Mouse (Mus musculus): ENCODE data around the gene Peak1. TPM values are rescaled to one million over a fixed set of nuclear protein-coding genes. Genes with fewer than 3 reads are reported as not detected.
A peak's percentile ranks its signal among the peaks of the same experiment; 100 is the strongest.

Gene Peak1
- polyA plus RNA-seq, 1 experiment from 2014 or later, result 10.1 TPM

GRCm38 (mm10) chr9:56258261-56258790 lies 159.5 kb downstream of the Peak1 start:
- Histone ChIP-seq H3K27me3 (replicated peaks) (no peaks in the 10 kb centered on the region), H3K4me1 (replicated peaks) (no peaks in the 10 kb centered on the region; the same call in 1 of the 2 replicates), H3K9me3 (peaks cover 5% of the 10 kb centered on the region), H3K27ac (no peak overlapping the region), H3K36me3 (peaks cover 7% of the 10 kb centered on the region), H3K4me3 (replicated peaks) (no peak overlapping the region), H3K4me2 (replicated peaks) (no peak overlapping the region), H3K9ac (no peak overlapping the region)
- 92% methylated on average over 10 of the region's 10 CpGs for whole genome bisulfite sequencing
- ATAC-seq, result no peak

GRCm38 (mm10) chr9:56257227-56258000 lies 160.5 kb downstream of the Peak1 start:
- peaks cover 7% of the 10 kb centered on the region for H3K36me3 ChIP-seq
- H3K27ac ChIP-seq, result no peak overlapping the region
- H3K4me3 ChIP-seq (replicated peaks), result no peak overlapping the region
- peaks cover 5% of the 10 kb centered on the region for H3K9me3 ChIP-seq
- H3K27me3 ChIP-seq (replicated peaks), result no peaks in the 10 kb centered on the region
- no peaks in the 10 kb centered on the region; the same call in 1 of the 2 replicates for H3K4me1 ChIP-seq (replicated peaks)
- no peak overlapping the region for H3K9ac ChIP-seq
- ATAC-seq, result no peak
- WGBS, result 89% methylated on average over 20 of the region's 20 CpGs
- no peak overlapping the region for H3K4me2 ChIP-seq (replicated peaks)

GRCm38 (mm10) chr9:56255676-56256432 lies 162.0 kb downstream of the Peak1 start:
- Histone ChIP-seq H3K4me3 (replicated peaks) (no peak overlapping the region), H3K4me1 (replicated peaks) (no peaks in the 10 kb centered on the region; the same call in 1 of the 2 replicates), H3K9me3 (peaks cover 5% of the 10 kb centered on the region), H3K4me2 (replicated peaks) (no peak overlapping the region), H3K36me3 (peaks cover 7% of the 10 kb centered on the region), H3K9ac (no peak overlapping the region), H3K27ac (no peak overlapping the region), H3K27me3 (replicated peaks) (no peaks in the 10 kb centered on the region)
- 76% methylated on average over 6 of the region's 6 CpGs for WGBS
- ATAC-seq, result peak; percentile 83

- Histone ChIP-seq H3K36me3 (no peaks in the 10 kb centered on the region), H3K27me3 (replicated peaks) (no peaks in the 10 kb centered on the region), H3K27ac (peak overlapping the region; percentile 66), H3K4me1 (replicated peaks) (0 out of 2 replicates have a peak, but pooled peaks cover 6% of the 10 kb centered on the region), H3K4me2 (replicated peaks) (peak overlapping the region; percentile 24; the same call in 1 of the 2 replicates), H3K4me3 (replicated peaks) (no peak overlapping the region), H3K9me3 (no peaks in the 10 kb centered on the region), H3K9ac (no peak overlapping the region)
- 44% methylated on average over 8 of the region's 8 CpGs for WGBS
- peak; percentile 73 for ATAC-seq
Measured at GRCm38 (mm10) chr9:56244336-56244735, 173.5 kb downstream of the Peak1 start.

GRCm38 (mm10) chr9:56243885-56244284 lies 174.0 kb downstream of the Peak1 start:
- Histone ChIP-seq H3K9me3 (no peaks in the 10 kb centered on the region), H3K4me1 (replicated peaks) (0 out of 2 replicates have a peak, but pooled peaks cover 6% of the 10 kb centered on the region), H3K27me3 (replicated peaks) (no peaks in the 10 kb centered on the region), H3K4me2 (replicated peaks) (peak overlapping the region; percentile 42), H3K9ac (0 out of 2 replicates have a peak overlapping the region, but pooled peaks have one; percentile 0), H3K36me3 (no peaks in the 10 kb centered on the region), H3K27ac (peak overlapping the region; percentile 73), H3K4me3 (replicated peaks) (peak overlapping the region; percentile 25)
- 57% methylated on average over 7 of the region's 7 CpGs for WGBS
- ATAC-seq, result peak; percentile 93

- WGBS, result 49% methylated on average over 3 of the region's 3 CpGs
- Histone ChIP-seq H3K9me3 (no peaks in the 10 kb centered on the region), H3K36me3 (no peaks in the 10 kb centered on the region), H3K4me1 (replicated peaks) (peaks cover 6% of the 10 kb centered on the region; the same call in 1 of the 2 replicates), H3K27ac (peak overlapping the region; percentile 73), H3K27me3 (replicated peaks) (no peaks in the 10 kb centered on the region), H3K4me2 (replicated peaks) (peak overlapping the region; percentile 42), H3K9ac (no peak overlapping the region), H3K4me3 (replicated peaks) (peak overlapping the region; percentile 25; the same call in 1 of the 2 replicates)
- ATAC-seq, result no peak
Measured at GRCm38 (mm10) chr9:56242686-56243085, 175.2 kb downstream of the Peak1 start.

- H3K4me2 ChIP-seq (replicated peaks), result no peak overlapping the region
- no peak overlapping the region for H3K9ac ChIP-seq
- no peak overlapping the region for H3K27ac ChIP-seq
- H3K4me1 ChIP-seq (replicated peaks), result peaks cover 2% of the 10 kb centered on the region; the same call in 1 of the 2 replicates
- ATAC-seq, result no peak
- WGBS, result 75% methylated on average over 5 of the region's 5 CpGs
- H3K36me3 ChIP-seq, result no peaks in the 10 kb centered on the region
- no peaks in the 10 kb centered on the region for H3K27me3 ChIP-seq (replicated peaks)
- no peak overlapping the region for H3K4me3 ChIP-seq (replicated peaks)
- no peaks in the 10 kb centered on the region for H3K9me3 ChIP-seq
Measured at GRCm38 (mm10) chr9:56241076-56241475, 176.8 kb downstream of the Peak1 start.

- Histone ChIP-seq H3K27ac (no peak overlapping the region), H3K4me1 (replicated peaks) (peaks cover 2% of the 10 kb centered on the region; the same call in 1 of the 2 replicates), H3K9ac (no peak overlapping the region), H3K4me2 (replicated peaks) (no peak overlapping the region), H3K27me3 (replicated peaks) (no peaks in the 10 kb centered on the region), H3K36me3 (no peaks in the 10 kb centered on the region), H3K9me3 (no peaks in the 10 kb centered on the region), H3K4me3 (replicated peaks) (no peak overlapping the region)
- WGBS, result 50% methylated on average over 6 of the region's 6 CpGs
- ATAC-seq, result no peak
Measured at GRCm38 (mm10) chr9:56235871-56236298, 182.0 kb downstream of the Peak1 start.

GRCm38 (mm10) chr9:56235281-56235680 lies 182.6 kb downstream of the Peak1 start:
- ATAC-seq, result no peak
- no peaks in the 10 kb centered on the region for H3K27me3 ChIP-seq (replicated peaks)
- H3K27ac ChIP-seq, result no peak overlapping the region
- no peak overlapping the region for H3K4me2 ChIP-seq (replicated peaks)
- peaks cover 2% of the 10 kb centered on the region; the same call in 1 of the 2 replicates for H3K4me1 ChIP-seq (replicated peaks)
- no peak overlapping the region for H3K4me3 ChIP-seq (replicated peaks)
- H3K9ac ChIP-seq, result no peak overlapping the region
- no peaks in the 10 kb centered on the region for H3K9me3 ChIP-seq
- H3K36me3 ChIP-seq, result no peaks in the 10 kb centered on the region
- WGBS, result 78% methylated on average over 5 of the region's 5 CpGs

GRCm38 (mm10) chr9:56234561-56234960 lies 183.3 kb downstream of the Peak1 start:
- Histone ChIP-seq H3K4me1 (replicated peaks) (peaks cover 2% of the 10 kb centered on the region; the same call in 1 of the 2 replicates), H3K9ac (no peak overlapping the region), H3K9me3 (no peaks in the 10 kb centered on the region), H3K27ac (no peak overlapping the region), H3K27me3 (replicated peaks) (no peaks in the 10 kb centered on the region), H3K36me3 (no peaks in the 10 kb centered on the region), H3K4me3 (replicated peaks) (no peak overlapping the region), H3K4me2 (replicated peaks) (no peak overlapping the region)
- 57% methylated on average over 3 of the region's 3 CpGs for WGBS
- ATAC-seq, result no peak

GRCm38 (mm10) chr9:56233316-56233715 lies 184.6 kb downstream of the Peak1 start:
- 71% methylated on average over 2 of the region's 2 CpGs for WGBS
- Histone ChIP-seq H3K36me3 (no peaks in the 10 kb centered on the region), H3K4me2 (replicated peaks) (no peak overlapping the region), H3K27me3 (replicated peaks) (no peaks in the 10 kb centered on the region), H3K27ac (0 out of 2 replicates have a peak overlapping the region, but pooled peaks have one; percentile 44), H3K4me1 (replicated peaks) (peaks cover 2% of the 10 kb centered on the region; the same call in 1 of the 2 replicates), H3K9ac (no peak overlapping the region), H3K4me3 (replicated peaks) (no peak overlapping the region), H3K9me3 (no peaks in the 10 kb centered on the region)
- ATAC-seq, result peak; percentile 75

GRCm38 (mm10) chr9:56230906-56231305 lies 187.0 kb downstream of the Peak1 start:
- no peaks in the 10 kb centered on the region for H3K9me3 ChIP-seq
- no peak overlapping the region for H3K4me2 ChIP-seq (replicated peaks)
- H3K4me1 ChIP-seq (replicated peaks), result no peaks in the 10 kb centered on the region
- peaks cover 10% of the 10 kb centered on the region; the same call in 1 of the 2 replicates for H3K36me3 ChIP-seq
- H3K9ac ChIP-seq, result no peak overlapping the region
- H3K4me3 ChIP-seq (replicated peaks), result no peak overlapping the region
- H3K27ac ChIP-seq, result no peak overlapping the region
- no peaks in the 10 kb centered on the region for H3K27me3 ChIP-seq (replicated peaks)
- no peak for ATAC-seq

Measured in intestine, embryonic 15.5 days (tissue).